Mouse (Mus musculus) heart, adult 18-20 months (tissue): ENCODE results near the gene Ak8. TPM values are rescaled to one million over a fixed set of nuclear protein-coding genes. Genes with fewer than 3 reads are reported as not detected.

Source experiments
- DNase-seq, 2 experiments: peaks; one replicate each; pipeline ENCODE4 v3.0.0; 2021 to 2022; ENCODE audit warnings: mixed read lengths in 1 of 2
- total RNA-seq, 2 experiments: library from RNA; stranded (reverse); gene quantifications; 2 replicates each; pipeline ENCODE4 v1.2.3; 2021

The Ak8 gene
- total RNA-seq, 2 experiments from 2014 or later: not detected

DNA sequence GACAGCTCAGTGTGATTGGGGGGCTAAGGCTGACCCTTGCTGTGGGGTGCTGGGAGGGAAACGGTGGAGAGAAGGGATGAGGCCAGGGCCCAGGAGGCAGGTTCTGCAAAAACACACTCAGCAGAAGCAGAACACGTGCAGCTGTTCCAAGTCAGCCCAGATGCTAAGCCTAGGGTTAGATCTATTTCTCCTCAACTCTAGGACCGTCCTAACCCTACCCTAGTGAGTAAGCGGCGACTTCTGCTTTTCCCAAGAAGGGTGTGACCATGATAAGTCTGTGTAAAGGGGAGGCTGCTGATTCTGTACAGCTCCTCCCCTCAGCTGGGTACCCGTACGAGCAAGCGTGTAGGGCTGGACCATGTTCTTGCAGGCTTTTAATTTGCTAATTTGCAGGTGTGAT is 96.3 kb downstream of the Ak8 start:
- peak in 1 of 2 experiments; percentile 9 for DNase-seq

DNA sequence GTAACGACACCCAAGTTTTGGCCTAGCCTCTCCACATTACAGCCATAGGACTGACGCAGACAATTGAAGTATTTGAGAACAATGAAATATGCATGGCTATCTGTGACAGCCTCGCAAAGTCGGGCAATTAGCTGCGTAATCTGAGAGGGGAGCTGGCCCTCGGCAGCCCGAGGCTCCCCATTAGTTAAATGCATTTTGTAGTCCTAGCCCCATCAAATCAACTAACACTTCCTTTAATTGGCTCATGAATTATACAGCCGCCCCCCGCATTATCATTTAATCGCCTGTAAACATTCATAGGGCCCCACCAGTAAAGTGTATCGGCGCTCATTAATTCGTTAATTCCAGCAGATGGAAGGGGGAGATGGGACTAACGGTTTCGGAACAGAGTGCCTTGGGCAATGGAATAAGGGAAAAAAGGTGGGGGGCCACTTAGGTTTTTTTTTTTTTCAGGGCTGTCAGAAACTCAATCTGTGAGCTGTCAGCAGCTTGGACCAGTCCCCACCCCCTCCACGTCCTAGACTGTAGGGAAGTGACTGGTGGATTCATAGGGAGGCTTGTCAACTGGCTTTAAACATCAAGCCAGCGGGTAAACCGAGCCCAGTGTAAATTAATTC is 97.6 kb downstream of the Ak8 start:
- DNase-seq: no peak

DNA sequence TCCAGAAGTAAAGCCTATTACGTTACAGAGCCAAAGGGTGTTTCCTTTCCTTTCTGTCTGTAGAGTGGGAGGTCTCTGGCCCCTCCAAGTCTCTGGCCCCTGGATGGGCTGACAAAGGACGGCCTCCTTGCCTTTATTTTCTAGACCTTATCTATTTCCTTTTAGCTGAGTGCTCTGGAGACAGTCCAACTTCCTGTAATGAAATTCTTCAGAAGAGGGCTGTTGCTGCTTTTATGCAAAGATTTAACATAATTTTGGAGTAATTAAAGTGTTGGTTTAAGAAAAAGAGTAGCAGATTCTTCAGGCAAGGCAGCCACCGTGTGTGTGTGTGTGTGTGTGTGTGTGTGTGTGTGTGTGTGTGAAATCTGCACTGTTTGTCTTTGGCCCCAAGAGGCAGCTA is 98.4 kb downstream of the Ak8 start:
- DNase-seq: no peak

DNA sequence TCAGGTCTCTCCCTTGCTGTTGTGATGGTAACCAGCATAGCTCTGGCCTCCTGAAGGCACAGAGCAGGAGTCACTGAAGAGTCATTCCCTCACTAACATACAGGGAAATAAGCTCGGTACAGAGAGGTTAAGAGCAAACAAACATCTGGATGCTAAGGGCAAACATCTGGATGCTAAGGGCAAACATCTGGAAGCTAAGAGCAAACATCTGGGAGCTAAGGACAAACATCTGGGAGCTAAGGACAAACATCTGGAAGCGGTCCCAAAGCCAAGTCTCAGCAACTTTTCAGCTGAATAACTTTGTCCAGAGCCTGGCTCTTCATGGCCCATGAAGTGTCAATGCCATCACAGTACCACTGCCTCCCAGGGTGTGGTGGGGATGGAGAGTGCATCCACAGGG is 99.6 kb downstream of the Ak8 start:
- no peak for DNase-seq

DNA sequence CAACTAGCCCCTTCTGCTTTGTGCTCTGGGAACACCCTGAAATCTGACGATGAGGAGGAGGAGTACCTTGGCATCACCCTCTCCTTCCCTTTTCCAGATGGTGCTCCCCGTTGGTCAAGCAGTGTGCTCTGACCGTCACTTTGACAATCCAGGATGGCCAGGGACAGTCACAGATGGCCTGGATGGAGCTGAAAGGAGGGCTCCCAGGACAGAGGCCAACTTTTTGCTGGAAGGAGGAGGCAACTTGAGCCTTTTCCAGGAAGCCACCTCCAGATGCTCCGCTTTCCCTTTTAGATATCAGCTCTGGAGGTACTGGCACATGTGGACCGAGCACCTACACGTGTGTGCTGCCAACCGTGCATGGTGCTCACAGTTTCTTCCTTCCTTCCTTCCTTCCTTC is 103.4 kb downstream of the Ak8 start:
- no peak for DNase-seq

DNA sequence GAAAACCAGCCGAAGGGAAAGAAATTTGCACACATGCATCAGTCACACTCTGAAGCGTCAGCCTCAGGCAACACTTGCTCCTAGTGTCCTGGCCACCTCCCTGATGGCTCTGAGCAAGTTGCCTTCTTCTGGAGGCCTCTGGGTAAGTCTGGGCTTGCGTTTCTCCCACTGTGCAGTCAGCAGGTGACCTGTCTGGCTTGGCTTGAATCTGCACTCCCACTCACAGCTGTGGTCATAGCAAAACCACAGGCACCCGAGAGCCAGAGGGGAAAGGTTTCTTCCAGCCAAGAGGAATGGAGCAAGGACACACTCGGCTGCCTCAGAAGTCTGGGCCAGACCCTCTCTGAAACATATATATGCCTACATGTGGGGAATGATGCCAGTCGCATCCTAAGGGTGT is 108.9 kb downstream of the Ak8 start:
- DNase-seq: no peak

DNA sequence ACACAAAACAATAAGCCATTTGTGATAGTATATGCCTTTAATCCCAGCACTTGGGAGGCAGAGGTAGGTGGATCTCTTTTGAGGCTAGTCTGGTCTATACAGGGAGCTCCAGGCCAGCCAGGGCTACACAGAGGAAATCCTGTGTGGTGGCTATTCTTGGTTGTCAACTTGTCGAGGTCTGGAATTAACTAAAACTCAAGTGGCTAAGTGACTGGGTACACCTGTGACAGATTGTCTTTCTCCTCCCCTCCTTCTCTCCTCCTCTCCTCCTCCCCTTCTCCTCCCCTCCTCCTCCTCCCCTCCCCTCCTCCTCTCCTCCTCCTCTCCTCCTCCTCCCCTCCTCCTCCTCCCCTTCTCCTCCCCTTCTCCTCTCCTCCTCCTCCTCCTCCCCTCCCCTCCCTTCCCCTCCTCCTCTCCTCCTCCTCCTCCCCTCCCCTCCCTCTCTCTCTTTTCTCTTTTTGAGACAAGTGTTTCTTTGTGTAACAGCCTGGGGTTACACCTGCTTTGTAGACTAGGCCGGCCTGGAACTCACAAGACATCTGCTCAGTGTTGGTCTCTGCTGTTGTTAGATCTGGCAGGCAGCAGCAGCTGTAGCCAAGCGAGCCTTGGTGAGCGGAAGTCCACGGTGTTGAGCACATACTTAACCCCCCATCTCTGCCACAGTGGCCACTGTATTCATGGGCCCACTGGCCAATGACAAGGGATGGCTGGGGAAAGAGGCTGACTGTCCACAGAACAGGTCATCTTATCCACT is 110.5 kb downstream of the Ak8 start:
- no peak for DNase-seq

DNA sequence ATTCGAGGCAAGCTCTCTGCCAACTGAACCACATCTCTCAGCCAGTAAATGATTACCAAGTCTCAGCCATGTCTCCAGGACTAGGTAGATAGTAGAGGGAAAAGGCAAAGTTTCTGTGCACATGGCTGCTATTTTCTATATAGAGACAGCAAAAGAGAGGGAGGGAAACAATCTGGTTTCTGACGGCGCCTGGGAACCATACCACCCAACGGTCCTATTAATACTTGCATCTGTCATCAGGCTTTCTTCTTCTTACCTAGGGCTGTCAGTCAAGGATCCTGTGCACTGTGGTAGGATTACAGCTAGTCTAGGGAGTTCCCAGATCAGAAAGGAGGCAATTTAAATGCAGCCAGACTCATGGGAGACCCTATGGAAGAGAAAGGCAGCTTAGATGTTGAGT is 118.9 kb downstream of the Ak8 start:
- no peak for DNase-seq

DNA sequence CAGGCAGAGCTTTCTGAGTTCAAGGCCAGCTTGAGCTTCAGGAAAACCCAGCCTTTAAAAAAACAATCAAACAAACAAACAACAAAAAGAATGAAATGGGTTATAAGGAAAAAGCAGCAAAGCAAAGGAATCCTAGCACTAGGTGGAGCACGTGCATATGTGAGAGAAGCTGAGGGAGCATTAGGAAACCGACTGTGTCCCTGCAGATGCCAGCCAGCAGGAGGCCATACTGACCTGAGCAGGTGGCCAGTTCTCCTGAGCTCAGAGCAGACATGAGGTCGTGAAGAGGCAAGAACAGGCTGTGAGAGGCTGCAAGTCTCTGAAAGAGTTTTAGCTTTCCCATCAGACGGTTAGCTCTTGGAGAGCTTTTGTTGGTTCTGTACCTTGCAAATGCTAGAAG is 129.3 kb downstream of the Ak8 start:
- DNase-seq: no peak

DNA sequence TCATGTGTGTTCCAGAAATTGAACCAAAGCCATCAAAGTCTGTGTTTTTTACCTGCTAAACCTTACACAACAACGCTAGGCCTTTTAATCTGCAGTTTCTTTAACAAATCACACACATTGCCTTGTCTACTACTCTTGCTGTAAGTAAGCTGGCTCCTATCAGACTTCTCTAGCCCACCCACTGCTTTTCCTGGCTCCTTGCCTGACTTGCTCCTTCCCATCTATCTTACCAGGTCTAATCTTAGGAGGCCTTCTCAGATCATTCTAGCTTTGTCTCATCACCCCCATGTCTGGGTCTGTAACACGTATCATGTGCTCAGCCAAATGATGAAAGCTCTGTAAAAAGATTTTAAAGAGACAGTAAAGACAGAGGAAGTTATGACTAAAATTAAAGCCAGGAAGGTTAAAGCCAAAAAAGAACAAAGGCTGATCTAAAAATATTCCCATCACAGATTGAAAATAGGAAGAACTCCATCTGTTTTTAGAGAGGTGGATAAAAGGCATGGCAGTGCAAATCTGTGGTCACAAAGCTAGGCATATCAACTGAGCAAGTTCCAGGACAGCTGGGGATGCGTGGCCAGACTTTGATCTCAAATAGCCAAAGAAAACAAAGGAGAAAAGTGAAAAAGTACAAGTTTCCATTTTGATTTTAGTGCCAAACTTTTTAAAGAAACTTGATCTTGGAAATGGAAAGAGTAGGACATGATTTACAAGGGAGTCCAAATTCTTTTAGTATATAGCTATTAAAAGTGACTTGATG is 136.4 kb downstream of the Ak8 start:
- DNase-seq: no peak

DNA sequence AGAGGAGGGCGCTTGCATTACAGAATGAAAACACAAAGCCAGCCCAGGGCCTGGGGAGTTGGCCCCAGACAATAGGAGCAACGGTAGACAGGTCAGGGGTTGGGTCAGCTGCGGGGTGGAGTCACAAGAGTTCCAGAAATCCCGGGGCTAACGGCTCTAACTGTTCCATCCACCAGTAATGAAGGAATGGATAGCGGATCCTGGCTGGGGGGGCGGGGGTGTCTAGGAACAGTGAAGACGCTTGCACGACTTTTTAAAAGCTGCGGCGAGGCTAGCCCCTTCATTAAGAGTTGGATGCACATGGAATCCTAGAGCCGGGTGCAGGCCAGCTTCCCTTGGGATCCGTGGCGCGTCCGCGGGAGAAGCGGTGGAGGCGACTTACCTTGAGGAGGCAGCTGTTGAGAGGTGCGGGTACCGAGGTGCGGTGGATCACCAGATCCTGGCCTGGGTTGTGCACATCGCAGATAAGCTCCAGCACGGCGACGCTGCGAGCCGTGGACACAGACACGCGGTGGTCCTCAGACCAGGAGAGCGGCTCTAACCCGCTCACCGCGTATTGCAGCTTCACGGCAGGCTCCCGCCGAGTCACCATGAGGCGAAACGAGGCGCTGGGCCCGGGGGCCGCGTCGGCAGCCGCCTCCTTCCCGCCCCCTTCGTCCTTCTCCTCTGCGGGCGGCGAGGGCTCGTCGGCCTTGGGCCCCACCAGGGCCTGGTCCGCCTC is 139.7 kb downstream of the Ak8 start:
- peak in 1 of 2 experiments; percentile 14 for DNase-seq

DNA sequence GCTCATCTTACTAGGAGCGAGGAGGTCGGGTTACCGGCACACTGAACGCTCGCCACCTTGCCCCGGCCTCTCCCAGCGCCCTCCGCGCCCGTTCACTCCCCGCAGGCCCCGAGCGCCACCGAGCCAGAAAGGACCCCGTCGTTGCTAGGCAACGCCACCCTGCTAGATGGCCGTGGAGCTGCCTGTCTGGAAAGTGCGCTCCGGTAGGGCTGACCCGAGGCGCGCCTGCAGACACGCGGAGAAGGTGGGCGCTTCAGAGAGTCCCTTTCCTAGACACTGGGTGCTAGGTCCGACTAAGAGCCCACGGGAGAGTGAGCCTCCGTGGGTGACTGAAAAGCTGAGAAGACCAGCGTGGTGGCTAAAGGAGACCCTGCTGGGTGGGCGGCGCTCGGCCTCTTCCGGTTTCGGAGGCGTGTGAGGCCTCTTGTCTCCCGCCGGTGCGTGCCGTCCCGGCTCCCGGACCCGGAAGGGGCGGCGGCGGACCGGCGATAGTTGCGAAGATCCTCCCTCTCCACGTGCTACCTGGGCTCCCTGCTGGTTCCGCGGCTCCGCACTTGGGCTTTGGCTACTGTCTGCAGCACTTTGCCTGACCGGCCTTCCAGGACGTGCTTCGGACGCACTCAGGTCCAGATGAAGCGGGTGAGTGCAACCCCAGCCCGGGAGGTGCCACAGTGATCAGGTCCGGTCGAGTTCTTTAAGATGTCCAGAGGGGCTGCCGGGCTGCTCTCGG is 140.4 kb downstream of the Ak8 start, which contains the start of the genes Gtf3c4 and Ddx31:
Gtf3c4 (minus strand) TSS at position 139 of the 730 bp plus-strand sequence.
Ddx31 (plus strand) TSS at position 185 of the 730 bp plus-strand sequence.
- peak; percentile 95 to 98 for DNase-seq

DNA sequence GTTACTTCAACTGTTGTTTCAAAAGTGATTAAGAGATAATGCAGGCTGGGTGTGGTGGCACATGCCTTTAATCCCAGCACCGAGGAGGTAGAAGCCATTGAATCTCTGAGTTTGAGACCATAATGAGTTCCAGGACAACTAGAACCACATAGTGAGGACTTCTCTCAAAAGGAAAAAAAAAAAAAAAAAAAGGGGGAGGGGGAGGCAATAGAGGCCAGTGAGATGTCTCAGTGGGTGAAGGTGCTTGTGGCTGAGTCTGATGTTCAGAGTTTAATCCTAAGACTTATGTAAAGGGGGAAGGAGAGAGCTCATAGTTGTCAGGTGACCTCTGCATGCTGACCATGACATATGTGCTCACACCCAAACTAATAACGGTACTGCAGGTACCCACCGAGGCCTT is 142.1 kb downstream of the Ak8 start:
- DNase-seq: no peak

DNA sequence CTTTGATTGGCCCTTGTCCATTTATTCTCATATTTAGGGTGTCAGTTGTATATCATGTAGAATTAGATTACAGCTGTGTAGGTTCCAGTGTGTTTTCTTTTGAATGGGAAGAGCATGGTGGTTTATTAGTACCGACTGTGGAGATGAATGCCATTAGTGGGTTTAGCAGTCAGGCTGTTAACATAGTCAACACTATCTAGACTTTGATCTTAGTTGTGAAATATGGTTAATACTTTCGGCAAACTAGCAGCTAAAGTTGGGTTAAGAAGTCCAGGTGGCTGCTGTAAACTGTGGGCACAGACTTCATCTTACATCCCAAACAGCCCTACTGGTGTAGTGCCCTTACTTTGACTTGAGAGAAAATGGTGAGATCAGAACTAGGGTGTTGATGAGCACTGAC is 148.9 kb downstream of the Ak8 start:
- no peak for DNase-seq

DNA sequence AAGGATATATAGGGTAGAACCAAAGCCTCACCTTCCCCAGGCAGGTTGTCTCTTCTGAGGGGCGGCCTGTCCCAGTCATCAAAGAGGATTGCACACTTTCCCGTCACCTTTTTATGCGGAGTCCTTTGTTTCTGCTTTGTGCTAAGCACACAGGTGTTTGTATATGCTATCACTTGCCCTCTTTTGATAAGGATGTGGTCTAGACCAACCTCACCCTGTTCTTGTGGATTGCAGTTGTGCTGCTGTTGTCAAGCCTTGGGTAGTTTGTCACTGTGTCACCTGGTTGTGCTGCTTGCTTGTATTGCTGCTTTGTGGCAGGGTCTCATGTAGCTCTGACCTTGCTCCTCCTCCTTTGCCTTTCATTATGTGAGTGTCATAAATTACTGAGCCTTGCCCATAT is 152.6 kb downstream of the Ak8 start:
- DNase-seq: no peak

DNA sequence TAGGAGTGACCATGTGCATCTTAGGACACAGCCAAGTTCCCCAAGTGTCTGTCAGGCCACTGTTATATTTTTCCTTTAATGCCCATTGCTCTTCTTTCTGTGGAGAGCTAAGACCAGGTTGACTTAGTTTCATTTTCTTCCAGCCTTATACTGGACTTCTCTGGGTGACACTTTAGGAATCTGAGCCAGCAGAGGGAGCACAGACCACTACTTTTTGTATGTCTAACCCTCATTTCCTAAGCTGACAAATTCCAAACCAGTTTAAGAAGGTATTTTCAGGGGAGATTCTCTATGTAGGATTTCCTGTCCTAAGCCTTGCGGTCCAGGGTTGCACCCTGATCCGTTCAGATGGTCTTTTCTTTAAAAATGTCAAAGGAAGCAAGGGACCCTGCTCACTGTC is 155.8 kb downstream of the Ak8 start:
- no peak for DNase-seq

DNA sequence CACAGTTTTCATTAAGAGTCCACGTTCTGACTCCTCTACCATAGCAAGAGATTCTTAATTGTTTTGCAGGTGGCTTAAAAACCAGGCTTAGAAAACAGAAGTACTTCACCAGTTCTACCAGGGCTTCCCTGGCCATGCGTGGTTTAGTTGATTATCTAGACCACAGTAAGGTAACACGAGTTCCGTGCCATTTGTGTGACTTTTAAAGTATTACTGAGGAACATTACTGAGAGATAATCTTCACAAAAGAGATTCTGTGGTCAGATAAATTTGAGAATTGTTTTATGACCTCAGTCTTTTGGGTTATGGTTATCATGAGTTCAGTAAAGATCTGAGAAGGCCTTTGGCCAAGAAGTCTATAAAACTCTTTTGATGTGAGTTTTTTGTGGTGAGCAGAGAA is 159.3 kb downstream of the Ak8 start:
- DNase-seq: no peak

DNA sequence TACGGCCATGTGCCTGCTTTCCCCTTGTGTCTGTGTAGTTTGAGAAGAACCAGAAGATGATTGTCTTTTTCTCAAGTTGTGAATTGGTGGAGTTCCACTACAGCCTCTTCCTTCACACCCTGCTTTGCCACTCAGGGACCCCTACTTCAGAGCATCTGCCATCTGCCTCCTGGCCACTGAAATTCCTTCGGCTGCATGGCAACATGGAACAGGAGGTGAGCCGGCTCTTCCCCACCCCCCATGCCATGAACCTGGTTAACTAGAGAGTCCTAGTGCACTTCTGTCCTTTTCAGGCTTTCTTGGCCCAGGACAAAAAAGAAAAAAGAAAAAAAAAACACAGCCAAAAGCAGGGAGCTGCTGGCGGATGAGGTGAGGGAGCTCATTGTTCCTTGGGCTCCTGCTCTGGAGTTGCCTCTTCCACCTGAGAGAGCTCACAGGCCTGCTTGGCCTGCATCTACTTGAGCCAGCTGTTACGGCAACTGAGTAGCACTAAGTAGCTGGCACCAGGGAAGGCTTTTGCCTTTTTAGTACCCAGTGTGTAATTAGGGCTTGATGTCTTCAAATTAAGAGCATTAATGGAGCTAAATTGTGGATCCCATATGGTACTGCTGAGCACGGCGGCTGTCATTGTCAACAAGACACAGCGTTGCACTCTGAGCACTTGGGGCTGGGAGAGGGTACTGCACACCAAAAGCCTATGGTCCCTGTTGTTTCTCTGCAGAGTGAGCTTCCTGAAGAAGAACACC is 160.9 kb downstream of the Ak8 start:
- no peak for DNase-seq
